Mouse (Mus musculus): ENCODE measurements around the gene Mrps24. TPM values are rescaled to one million over a fixed set of nuclear protein-coding genes. Genes with fewer than 3 reads are reported as not detected.

Mrps24 gene
- polyA plus RNA-seq (2015; fragmentation: Nextera tagmentation; extraction: Ambion mirVana) = 219 and 225 TPM in 2 replicates

DNA sequence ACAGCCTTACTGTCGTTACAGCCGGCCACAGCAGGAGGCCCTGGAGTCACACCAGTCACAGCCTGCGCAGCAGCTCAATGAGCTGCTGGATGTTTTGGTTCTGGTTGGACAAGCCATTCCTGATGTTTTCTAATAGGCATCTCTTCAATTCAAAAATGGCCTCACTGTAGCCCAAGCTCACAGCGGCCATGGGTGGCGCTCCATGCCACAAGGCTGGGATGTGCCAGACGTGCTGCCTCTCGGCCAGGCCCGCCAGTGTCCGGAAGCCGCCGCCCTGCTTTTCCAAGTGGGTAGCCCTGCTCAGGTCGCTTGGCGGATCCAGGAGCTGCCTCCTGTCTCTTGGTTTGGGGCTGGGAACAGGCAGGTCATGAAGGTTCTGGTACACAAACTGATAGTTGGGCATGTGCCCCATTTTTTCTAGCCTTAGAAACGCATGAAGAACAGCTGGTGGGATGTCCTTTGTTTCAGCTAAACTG, at the start of gene Mrps24:
Gene Mrps24 (minus strand): TSS at position 51 of the 476 bp plus-strand sequence.
- TF ChIP-seq EP300 (optimal IDR thresholded peaks at IDR 0.05) = no peak
- DNase-seq (ENCODE audit: low spot score) = peak; percentile 11
- H3K36me3 ChIP-seq (ENCODE audit: control insufficient read depth, insufficient read depth, low read length) = peaks cover 19% of the 10 kb centered on the region

DNA sequence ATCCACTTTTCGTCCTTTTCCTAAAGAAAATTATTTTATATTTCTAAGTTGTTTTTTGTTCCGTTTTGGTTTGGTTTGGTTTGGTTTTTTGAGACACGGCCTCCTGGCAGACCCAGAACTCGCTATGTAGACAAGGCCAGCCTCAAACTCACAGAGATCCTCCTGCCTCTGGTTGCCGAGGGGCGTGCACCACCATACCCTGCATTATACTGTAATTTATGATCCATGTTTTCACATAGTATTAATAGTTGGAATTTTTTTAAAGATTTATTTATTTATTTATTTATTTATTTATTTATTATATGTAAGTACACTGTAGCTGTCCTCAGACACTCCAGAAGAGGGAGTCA, 47.1 kb upstream of the Mrps24 start:
- ATAC-seq (ENCODE audit: low FRiP score, low TSS enrichment) = no peak
- DNase-seq (ENCODE audit: low spot score) = no peak
- Histone ChIP-seq H3K9ac (ENCODE audit: low read length) (peak overlapping the region; percentile 86), H3K9me3 (ENCODE audit: control insufficient read depth, low read length) (no peaks in the 10 kb centered on the region), H3K27ac (replicated peaks) (peak overlapping the region; percentile 98), H3K27me3 (ENCODE audit: control insufficient read depth, insufficient read depth, low read length) (no peaks in the 10 kb centered on the region), H3K36me3 (ENCODE audit: control insufficient read depth, insufficient read depth, low read length) (no peaks in the 10 kb centered on the region), H3K4me3 (ENCODE audit: low read depth, low read length) (peak overlapping the region; percentile 70), H3K4me1 (replicated peaks; ENCODE audit: control insufficient read depth, insufficient read depth) (no peaks in the 10 kb centered on the region), H3K4me2 (replicated peaks; ENCODE audit: low read depth) (peak overlapping the region; percentile 69)
- TF ChIP-seq EP300 (optimal IDR thresholded peaks at IDR 0.05) (no peak), CTCF (IDR thresholded peaks at IDR 0.05; ENCODE audit: low read depth) (no peak)
- 15% methylated on average over 6 of the region's 6 CpGs for WGBS

More for the DNA sequence above, at the start of gene Mrps24:
- no peak within 1 kb of the TSS for H3K4me3 ChIP-seq (ENCODE audit: low read depth, low read length)
- H3K27ac ChIP-seq (replicated peaks) = no peak within 1 kb of the TSS
- no peaks in the 10 kb centered on the region for H3K4me1 ChIP-seq (replicated peaks; ENCODE audit: control insufficient read depth, insufficient read depth)
- no peaks in the 10 kb centered on the region for H3K27me3 ChIP-seq (ENCODE audit: control insufficient read depth, insufficient read depth, low read length)
- ATAC-seq (ENCODE audit: low FRiP score, low TSS enrichment) = no peak
- H3K9ac ChIP-seq (ENCODE audit: low read length) = no peak within 1 kb of the TSS
- H3K4me2 ChIP-seq (replicated peaks; ENCODE audit: low read depth) = no peak within 1 kb of the TSS
- H3K9me3 ChIP-seq (ENCODE audit: control insufficient read depth, low read length) = no peaks in the 10 kb centered on the region
- whole genome bisulfite sequencing = 83% methylated on average over 13 of the region's 14 CpGs

DNA sequence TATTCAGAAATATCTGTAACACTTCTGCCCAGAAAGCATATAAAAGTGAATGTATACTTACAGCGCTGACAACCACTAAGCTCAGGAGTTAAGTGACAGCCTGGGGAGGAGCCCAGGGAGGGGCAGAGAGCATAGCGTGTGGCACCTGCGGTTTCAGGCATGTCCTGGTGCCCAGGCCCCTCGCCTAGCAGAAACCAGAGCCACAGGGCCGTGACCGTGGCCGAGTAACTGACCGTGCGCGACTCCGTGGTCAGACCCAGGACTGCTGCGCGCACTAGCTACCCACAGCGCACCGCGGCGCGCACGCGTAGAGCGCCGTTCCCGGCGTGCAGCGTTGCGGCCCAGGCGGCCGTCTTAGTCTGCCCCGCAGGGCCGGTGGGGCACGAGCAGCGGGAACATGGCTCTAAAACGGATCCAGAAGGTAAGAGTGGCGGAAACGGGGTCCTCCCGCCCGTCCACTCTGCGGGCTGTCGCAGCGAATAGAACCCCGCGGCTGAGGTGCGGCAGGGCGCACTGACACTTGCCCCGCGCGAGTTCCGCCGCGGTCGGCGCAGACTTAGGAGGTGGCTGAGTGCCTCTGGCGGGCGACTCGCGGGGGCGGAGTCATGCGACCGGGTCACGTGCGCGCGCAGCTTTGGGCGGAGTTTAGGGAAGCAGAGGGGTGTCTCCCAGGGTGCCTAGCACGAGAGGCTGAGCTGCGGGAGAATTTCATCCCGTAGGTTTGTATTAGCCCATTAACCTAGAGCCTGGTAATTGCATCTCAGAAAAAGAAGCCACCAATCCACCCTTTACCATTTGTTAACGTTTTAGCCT, 46.5 kb upstream of the Mrps24 start, which contains the start of gene Urgcp:
Gene Urgcp (minus strand): TSS at position 557 of the 813 bp plus-strand sequence.
- WGBS = under 1% methylated on average over 68 of the region's 68 CpGs
- Histone ChIP-seq H3K9ac (ENCODE audit: low read length) (peak within 1 kb of the TSS; percentile 86), H3K27ac (replicated peaks) (peak within 1 kb of the TSS; percentile 98), H3K4me2 (replicated peaks; ENCODE audit: low read depth) (peak within 1 kb of the TSS; percentile 69), H3K36me3 (ENCODE audit: control insufficient read depth, insufficient read depth, low read length) (no peaks in the 10 kb centered on the region), H3K27me3 (ENCODE audit: control insufficient read depth, insufficient read depth, low read length) (no peaks in the 10 kb centered on the region), H3K9me3 (ENCODE audit: control insufficient read depth, low read length) (no peaks in the 10 kb centered on the region), H3K4me1 (replicated peaks; ENCODE audit: control insufficient read depth, insufficient read depth) (no peaks in the 10 kb centered on the region), H3K4me3 (ENCODE audit: low read depth, low read length) (peak within 1 kb of the TSS; percentile 70)
- ATAC-seq (ENCODE audit: low FRiP score, low TSS enrichment) (peak; percentile 97), DNase-seq (ENCODE audit: low spot score) (peak; percentile 99)
- TF ChIP-seq EP300 (optimal IDR thresholded peaks at IDR 0.05) = no peak
- no peak; the same call in none of the 2 replicates for TF ChIP-seq CTCF (IDR thresholded peaks at IDR 0.05; ENCODE audit: low read depth)

DNA sequence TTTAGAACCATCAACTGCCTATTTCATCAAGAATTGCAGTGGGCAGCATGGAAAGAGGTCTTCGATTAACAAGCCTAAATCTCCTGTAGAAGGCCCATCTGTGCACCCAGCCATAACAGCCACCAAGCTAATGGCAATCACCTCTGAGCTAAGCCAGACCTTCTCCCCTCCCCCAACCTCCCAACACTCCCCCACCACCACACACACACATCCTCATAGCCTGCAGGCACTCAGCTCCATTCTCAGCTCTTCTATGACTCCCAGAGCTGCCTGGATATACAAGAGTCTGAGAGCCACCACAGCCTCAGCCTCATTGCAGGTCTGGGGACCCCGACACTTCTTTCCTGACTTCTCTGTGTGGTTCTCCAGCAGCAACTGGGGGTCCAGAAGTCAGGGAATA, 38.3 kb upstream of the Mrps24 start:
- Histone ChIP-seq H3K36me3 (ENCODE audit: control insufficient read depth, insufficient read depth, low read length) (no peaks in the 10 kb centered on the region), H3K27me3 (ENCODE audit: control insufficient read depth, insufficient read depth, low read length) (no peaks in the 10 kb centered on the region), H3K4me2 (replicated peaks; ENCODE audit: low read depth) (no peak overlapping the region), H3K9ac (ENCODE audit: low read length) (no peak overlapping the region), H3K4me3 (ENCODE audit: low read depth, low read length) (no peak overlapping the region), H3K9me3 (ENCODE audit: control insufficient read depth, low read length) (0 out of 2 replicates have a peak, but pooled peaks cover 4% of the 10 kb centered on the region), H3K27ac (replicated peaks) (no peak overlapping the region), H3K4me1 (replicated peaks; ENCODE audit: control insufficient read depth, insufficient read depth) (no peaks in the 10 kb centered on the region)
- TF ChIP-seq EP300 (optimal IDR thresholded peaks at IDR 0.05) (no peak), CTCF (IDR thresholded peaks at IDR 0.05; ENCODE audit: low read depth) (no peak)
- DNase-seq (ENCODE audit: low spot score) (no peak), ATAC-seq (ENCODE audit: low FRiP score, low TSS enrichment) (no peak)
- WGBS = 92% methylated on average over 2 of the region's 2 CpGs

DNA sequence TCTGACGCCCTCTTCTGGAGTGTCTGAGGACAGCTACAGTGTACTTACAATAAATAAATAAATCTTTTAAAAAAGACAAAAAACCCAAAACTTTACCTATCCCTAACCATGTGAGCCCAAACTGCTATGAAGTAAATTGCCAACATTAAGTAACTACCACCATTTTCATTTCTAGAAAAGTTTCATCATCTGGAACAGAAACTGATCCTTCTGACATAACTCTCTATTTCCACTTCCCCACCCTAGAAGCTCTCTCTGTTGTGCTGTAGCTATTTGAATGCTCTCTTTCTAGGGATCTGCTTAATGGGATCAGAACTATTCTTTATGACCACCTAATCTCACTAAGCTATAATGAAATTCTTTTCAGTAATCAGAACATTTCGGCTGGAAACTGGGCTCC, 29.5 kb upstream of the Mrps24 start:
- 77% methylated on average over 2 of the region's 2 CpGs for WGBS
- H3K27me3 ChIP-seq (ENCODE audit: control insufficient read depth, insufficient read depth, low read length) = no peaks in the 10 kb centered on the region
- H3K9me3 ChIP-seq (ENCODE audit: control insufficient read depth, low read length) = no peaks in the 10 kb centered on the region
- H3K4me2 ChIP-seq (replicated peaks; ENCODE audit: low read depth) = no peak overlapping the region
- no peak overlapping the region for H3K9ac ChIP-seq (ENCODE audit: low read length)
- TF ChIP-seq EP300 (optimal IDR thresholded peaks at IDR 0.05) (no peak), CTCF (IDR thresholded peaks at IDR 0.05; ENCODE audit: low read depth) (no peak)
- no peak for ATAC-seq (ENCODE audit: low FRiP score, low TSS enrichment)
- DNase-seq (ENCODE audit: low spot score) = no peak
- no peaks in the 10 kb centered on the region for H3K36me3 ChIP-seq (ENCODE audit: control insufficient read depth, insufficient read depth, low read length)
- H3K4me1 ChIP-seq (replicated peaks; ENCODE audit: control insufficient read depth, insufficient read depth) = no peaks in the 10 kb centered on the region
- H3K4me3 ChIP-seq (ENCODE audit: low read depth, low read length) = no peak overlapping the region
- no peak overlapping the region for H3K27ac ChIP-seq (replicated peaks)

DNA sequence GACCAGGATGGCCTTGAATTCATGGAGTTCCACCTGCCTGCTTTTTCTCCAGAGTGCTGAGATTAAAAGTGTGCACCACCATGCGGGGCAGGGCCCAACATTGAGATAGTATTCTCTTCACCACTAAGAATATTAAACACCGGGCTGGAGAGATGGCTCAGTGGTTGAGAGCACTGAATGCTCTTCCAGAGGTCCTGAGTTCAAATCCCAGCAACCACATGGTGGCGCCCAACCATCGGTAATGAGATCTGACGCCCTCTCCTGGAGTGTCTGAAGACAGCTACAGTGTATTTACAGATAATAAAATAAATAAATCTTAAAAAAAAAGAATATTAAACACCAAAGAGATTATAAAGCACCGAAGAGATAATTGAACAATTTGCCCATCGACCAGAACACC, 26.6 kb upstream of the Mrps24 start:
- DNase-seq (ENCODE audit: low spot score) (no peak), ATAC-seq (ENCODE audit: low FRiP score, low TSS enrichment) (no peak)
- Histone ChIP-seq H3K4me3 (ENCODE audit: low read depth, low read length) (no peak overlapping the region), H3K9ac (ENCODE audit: low read length) (no peak overlapping the region), H3K4me2 (replicated peaks; ENCODE audit: low read depth) (no peak overlapping the region), H3K9me3 (ENCODE audit: control insufficient read depth, low read length) (no peaks in the 10 kb centered on the region), H3K36me3 (ENCODE audit: control insufficient read depth, insufficient read depth, low read length) (no peaks in the 10 kb centered on the region), H3K27me3 (ENCODE audit: control insufficient read depth, insufficient read depth, low read length) (no peaks in the 10 kb centered on the region), H3K27ac (replicated peaks) (no peak overlapping the region), H3K4me1 (replicated peaks; ENCODE audit: control insufficient read depth, insufficient read depth) (peaks cover 4% of the 10 kb centered on the region; the same call in 1 of the 2 replicates)
- WGBS = 75% methylated on average over 7 of the region's 7 CpGs
- TF ChIP-seq EP300 (optimal IDR thresholded peaks at IDR 0.05) = no peak
- TF ChIP-seq CTCF (IDR thresholded peaks at IDR 0.05; ENCODE audit: low read depth) = peak; percentile 64
